Mouse (Mus musculus): ENCODE results near the gene Rgs17. TPM values are rescaled to one million over a fixed set of nuclear protein-coding genes. Genes with fewer than 3 reads are reported as not detected.

Gene Rgs17
- polyA plus RNA-seq, 1 experiment, result 0.49 TPM

DNA sequence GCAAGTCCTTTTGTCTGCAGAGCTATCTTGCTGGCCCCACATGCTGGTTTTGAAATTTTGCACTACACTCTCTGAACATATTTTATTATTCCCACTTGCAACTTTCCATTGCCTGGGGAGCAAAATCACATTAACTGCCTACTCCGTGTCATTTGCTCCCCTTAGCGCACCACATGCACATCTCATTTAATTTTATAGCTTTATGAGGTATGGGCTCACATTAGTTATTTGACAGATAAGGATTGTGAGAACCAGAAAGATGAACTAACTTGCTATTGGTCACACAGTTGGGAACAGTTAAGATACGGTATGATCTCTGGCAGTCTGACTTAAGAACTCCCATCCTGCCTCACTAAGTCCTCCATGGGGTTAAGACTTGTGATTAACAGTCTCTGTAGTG lies 61.4 kb downstream of the Rgs17 start:
- Histone ChIP-seq H3K4me3 (no peak overlapping the region), H3K27me3 (ENCODE audit: control insufficient read depth, insufficient read depth, insufficient read length) (no peaks in the 10 kb centered on the region), H3K36me3 (ENCODE audit: control insufficient read depth, insufficient read depth) (no peaks in the 10 kb centered on the region), H3ac (ENCODE audit: control insufficient read depth, insufficient read length) (no peak overlapping the region), H3K79me2 (ENCODE audit: control insufficient read depth, insufficient read depth) (no peaks in the 10 kb centered on the region), H3K4me2 (ENCODE audit: low read depth) (no peak overlapping the region)
- TF ChIP-seq TCF12 (IDR thresholded peaks at IDR 0.05; ENCODE audit: insufficient read depth, poor library complexity, severe bottlenecking) (no peak), USF1 (IDR thresholded peaks at IDR 0.05; ENCODE audit: low read depth) (no peak), MAX (IDR thresholded peaks at IDR 0.05; ENCODE audit: low read depth) (no peak), REST (IDR thresholded peaks at IDR 0.05; ENCODE audit: insufficient read depth, insufficient read length) (no peak), MYOD1 (IDR thresholded peaks at IDR 0.05; ENCODE audit: control insufficient read depth in 1 of 3, insufficient read length in 2 of 3, low read depth in 2 of 3) (no peak), E2F4 (IDR thresholded peaks at IDR 0.05; ENCODE audit: insufficient read depth) (no peak), POLR2AphosphoS2 (IDR thresholded peaks at IDR 0.05; ENCODE audit: insufficient read length, low read depth) (no peak), POLR2A (IDR thresholded peaks at IDR 0.05; ENCODE audit: insufficient read length, low read depth) (no peak), MYOG (IDR thresholded peaks at IDR 0.05; ENCODE audit: control insufficient read depth in 1 of 3, insufficient read depth in 1 of 3, insufficient read length in 2 of 3, low read depth in 2 of 3) (no peak), TCF3 (IDR thresholded peaks at IDR 0.05; ENCODE audit: insufficient read length, low read depth) (no peak), SRF (IDR thresholded peaks at IDR 0.05; ENCODE audit: control insufficient read depth, insufficient read length, low read depth) (no peak)

DNA sequence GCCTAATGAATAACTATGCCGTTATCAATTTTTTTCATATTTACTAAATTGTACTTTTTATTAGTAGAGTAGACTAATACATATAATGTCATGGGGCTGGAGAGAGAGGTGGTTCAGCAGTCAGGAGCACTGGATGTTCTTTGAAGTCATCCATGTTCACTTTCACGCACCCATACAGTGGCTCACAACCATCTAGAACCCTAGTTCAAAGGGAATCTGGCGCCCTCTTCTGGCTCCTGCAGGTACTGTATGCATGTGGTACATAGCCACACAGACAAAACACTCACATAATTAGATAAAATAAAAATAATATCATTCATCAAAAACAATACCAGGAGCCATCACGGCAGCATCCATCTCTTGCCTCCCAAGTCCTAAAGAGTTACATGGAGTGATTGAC lies 62.5 kb downstream of the Rgs17 start:
- no peak overlapping the region for H3K4me2 ChIP-seq (ENCODE audit: low read depth)
- H3K27me3 ChIP-seq (ENCODE audit: control insufficient read depth, insufficient read depth, insufficient read length), result no peaks in the 10 kb centered on the region
- no peak overlapping the region for H3K4me3 ChIP-seq
- no peaks in the 10 kb centered on the region for H3K79me2 ChIP-seq (ENCODE audit: control insufficient read depth, insufficient read depth)
- TF ChIP-seq E2F4 (IDR thresholded peaks at IDR 0.05; ENCODE audit: insufficient read depth) (no peak), TCF12 (IDR thresholded peaks at IDR 0.05; ENCODE audit: insufficient read depth, poor library complexity, severe bottlenecking) (no peak), USF1 (IDR thresholded peaks at IDR 0.05; ENCODE audit: low read depth) (no peak), MAX (IDR thresholded peaks at IDR 0.05; ENCODE audit: low read depth) (no peak), MYOG (IDR thresholded peaks at IDR 0.05; ENCODE audit: control insufficient read depth in 1 of 3, insufficient read depth in 1 of 3, insufficient read length in 2 of 3, low read depth in 2 of 3) (no peak), POLR2A (IDR thresholded peaks at IDR 0.05; ENCODE audit: insufficient read length, low read depth) (no peak), REST (IDR thresholded peaks at IDR 0.05; ENCODE audit: insufficient read depth, insufficient read length) (no peak)
- H3ac ChIP-seq (ENCODE audit: control insufficient read depth, insufficient read length), result no peak overlapping the region
- H3K36me3 ChIP-seq (ENCODE audit: control insufficient read depth, insufficient read depth), result no peaks in the 10 kb centered on the region

DNA sequence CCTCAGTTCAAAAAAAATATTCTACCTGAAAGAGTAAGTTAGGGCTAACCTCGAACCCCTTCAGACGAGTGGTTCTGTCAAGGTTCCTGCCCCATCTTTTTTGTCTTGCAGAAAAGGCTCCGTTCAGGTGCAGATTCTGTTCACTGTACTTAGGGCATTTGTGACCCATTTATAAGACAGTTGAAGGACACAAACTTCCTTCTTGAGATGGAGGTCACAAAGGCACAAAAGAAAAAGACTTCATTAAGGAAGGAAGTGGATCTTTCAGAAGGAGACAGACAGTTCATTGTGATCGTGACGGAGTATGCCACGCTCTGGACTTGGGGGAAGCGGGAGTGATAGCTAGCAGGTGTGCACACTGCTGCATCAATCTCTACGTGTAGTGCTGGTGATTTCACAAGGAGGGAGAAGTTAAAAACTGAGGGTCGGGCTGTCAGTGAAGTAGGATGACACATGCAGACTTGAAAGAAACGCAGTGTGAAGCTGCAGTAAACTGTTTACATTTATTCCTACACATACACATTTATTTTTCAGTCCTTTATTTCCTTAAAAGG lies 64.1 kb downstream of the Rgs17 start:
- no peak overlapping the region for H3ac ChIP-seq (ENCODE audit: control insufficient read depth, insufficient read length)
- TF ChIP-seq MYOG (IDR thresholded peaks at IDR 0.05; ENCODE audit: control insufficient read depth in 1 of 3, insufficient read depth in 1 of 3, insufficient read length in 2 of 3, low read depth in 2 of 3), result no peak
- no peaks in the 10 kb centered on the region for H3K27me3 ChIP-seq (ENCODE audit: control insufficient read depth, insufficient read depth, insufficient read length)
- no peaks in the 10 kb centered on the region for H3K36me3 ChIP-seq (ENCODE audit: control insufficient read depth, insufficient read depth)
- no peaks in the 10 kb centered on the region for H3K79me2 ChIP-seq (ENCODE audit: control insufficient read depth, insufficient read depth)
- no peak overlapping the region for H3K4me2 ChIP-seq (ENCODE audit: low read depth)
- H3K4me3 ChIP-seq, result no peak overlapping the region

DNA sequence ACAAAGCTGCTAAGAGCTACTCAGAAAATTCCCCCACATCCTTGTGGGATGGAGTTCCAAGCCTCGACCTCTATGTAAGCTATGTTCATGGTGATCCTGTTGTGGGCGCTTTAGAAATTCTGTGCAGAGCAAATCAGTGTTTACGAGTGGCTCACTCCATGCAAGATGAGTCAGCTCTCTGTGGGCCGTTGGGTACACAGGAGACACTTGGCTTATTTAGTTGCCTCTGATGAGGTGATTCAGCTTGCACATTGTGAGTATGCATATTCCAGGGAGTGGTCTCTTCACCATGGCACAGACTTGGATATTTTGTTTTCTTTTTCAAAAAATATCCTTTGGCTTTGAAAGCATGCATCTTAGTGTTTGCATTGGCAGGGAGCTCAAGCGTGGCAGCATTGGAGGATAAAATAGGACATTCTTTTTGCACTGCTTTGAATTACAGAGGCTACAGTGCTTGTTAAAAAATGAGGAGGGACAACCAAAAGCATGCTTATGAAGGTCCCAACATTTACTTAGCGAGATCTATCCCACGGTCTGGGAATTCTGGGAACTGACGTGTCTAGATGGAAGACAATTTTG lies 68.8 kb downstream of the Rgs17 start:
- Histone ChIP-seq H3K4me3 (no peak overlapping the region), H3K79me2 (ENCODE audit: control insufficient read depth, insufficient read depth) (no peaks in the 10 kb centered on the region), H3K36me3 (ENCODE audit: control insufficient read depth, insufficient read depth) (no peaks in the 10 kb centered on the region), H3ac (ENCODE audit: control insufficient read depth, insufficient read length) (no peak overlapping the region), H3K27me3 (ENCODE audit: control insufficient read depth, insufficient read depth, insufficient read length) (no peaks in the 10 kb centered on the region), H3K4me2 (ENCODE audit: low read depth) (no peak overlapping the region)
- TF ChIP-seq USF1 (IDR thresholded peaks at IDR 0.05; ENCODE audit: low read depth), result no peak
- no peak for TF ChIP-seq POLR2AphosphoS2 (IDR thresholded peaks at IDR 0.05; ENCODE audit: insufficient read length, low read depth)
- no peak for TF ChIP-seq MYOD1 (IDR thresholded peaks at IDR 0.05; ENCODE audit: control insufficient read depth in 1 of 3, insufficient read length in 2 of 3, low read depth in 2 of 3)
- no peak for TF ChIP-seq TCF3 (IDR thresholded peaks at IDR 0.05; ENCODE audit: insufficient read length, low read depth)

DNA sequence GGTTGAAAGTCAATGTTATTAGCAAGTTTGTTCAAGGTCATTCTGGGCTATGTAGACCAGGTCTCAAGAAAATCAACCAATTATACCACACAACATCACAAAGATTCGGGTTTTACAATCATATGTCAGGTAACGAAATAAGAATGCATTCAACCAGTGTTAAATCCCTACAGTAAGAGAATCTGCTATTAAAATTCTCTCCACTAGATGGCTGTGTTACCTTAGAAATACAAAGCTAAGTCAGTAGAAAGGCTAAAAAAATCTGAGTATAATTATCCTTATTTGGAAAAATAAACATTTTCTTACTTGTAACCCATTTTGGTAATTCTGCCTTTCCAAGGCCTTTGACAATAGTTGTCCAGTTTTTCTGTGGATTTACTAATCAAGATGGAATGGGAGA lies 75.3 kb downstream of the Rgs17 start:
- H3ac ChIP-seq (ENCODE audit: control insufficient read depth, insufficient read length), result no peak overlapping the region
- H3K27me3 ChIP-seq (ENCODE audit: control insufficient read depth, insufficient read depth, insufficient read length), result no peaks in the 10 kb centered on the region
- H3K79me2 ChIP-seq (ENCODE audit: control insufficient read depth, insufficient read depth), result no peaks in the 10 kb centered on the region
- no peaks in the 10 kb centered on the region for H3K36me3 ChIP-seq (ENCODE audit: control insufficient read depth, insufficient read depth)
- no peak overlapping the region for H3K4me3 ChIP-seq
- H3K4me2 ChIP-seq (ENCODE audit: low read depth), result no peak overlapping the region
- no peak for TF ChIP-seq TCF3 (IDR thresholded peaks at IDR 0.05; ENCODE audit: insufficient read length, low read depth)
- TF ChIP-seq USF1 (IDR thresholded peaks at IDR 0.05; ENCODE audit: low read depth), result no peak
- TF ChIP-seq POLR2AphosphoS2 (IDR thresholded peaks at IDR 0.05; ENCODE audit: insufficient read length, low read depth), result no peak
- TF ChIP-seq E2F4 (IDR thresholded peaks at IDR 0.05; ENCODE audit: insufficient read depth), result no peak
- TF ChIP-seq SRF (IDR thresholded peaks at IDR 0.05; ENCODE audit: control insufficient read depth, insufficient read length, low read depth), result no peak
- TF ChIP-seq REST (IDR thresholded peaks at IDR 0.05; ENCODE audit: insufficient read depth, insufficient read length), result no peak
- no peak for TF ChIP-seq MYOG (IDR thresholded peaks at IDR 0.05; ENCODE audit: control insufficient read depth in 1 of 3, insufficient read depth in 1 of 3, insufficient read length in 2 of 3, low read depth in 2 of 3)
- no peak for TF ChIP-seq CEBPB (IDR thresholded peaks at IDR 0.05; ENCODE audit: insufficient read depth, poor library complexity, severe bottlenecking)
- TF ChIP-seq TCF12 (IDR thresholded peaks at IDR 0.05; ENCODE audit: insufficient read depth, poor library complexity, severe bottlenecking), result no peak
- TF ChIP-seq MAX (IDR thresholded peaks at IDR 0.05; ENCODE audit: low read depth), result no peak
